Mouse (Mus musculus) embryonic facial prominence, embryonic 11.5 days (tissue): Measurements from ENCODE around the gene Pitpna. TPM values are rescaled to one million over a fixed set of nuclear protein-coding genes. Genes with fewer than 3 reads are reported as not detected.

Source experiments
- ATAC-seq: fragments of 200-750 bp; cut with Nextera tagmentation; replicated peaks from 2 replicates; pipeline ENCODE4 v1.8.0; 2017; ENCODE audit warnings: low read depth; ENCODE audit not compliant: insufficient number of reproducible peaks, low FRiP score, low TSS enrichment
- DNase-seq: peaks from one replicate; pipeline ENCODE4 v3.0.0-alpha.2; 2015; ENCODE audit warnings: low spot score
- H3K27ac ChIP-seq: fragments of 300-500 bp; sonication (generic); replicated peaks from 2 replicates; pipeline ENCODE4 v1.5.1; 2014; ENCODE audit warnings: mild to moderate bottlenecking, low read depth, low read length, control low read depth
- H3K27me3 ChIP-seq: fragments of 300-500 bp; sonication (generic); 2 replicates; pipeline ENCODE4 v1.6.1; 2014; ENCODE audit warnings: mild to moderate bottlenecking, low read length, moderate library complexity, mixed read lengths; ENCODE audit not compliant: control insufficient read depth, insufficient read depth
- H3K36me3 ChIP-seq: fragments of 300-500 bp; sonication (generic); replicated peaks from 2 replicates; pipeline ENCODE4 v1.6.1; 2014; ENCODE audit warnings: low read depth, mild to moderate bottlenecking, low read length, moderate library complexity, mixed read lengths; ENCODE audit not compliant: control insufficient read depth, insufficient read depth
- H3K4me1 ChIP-seq: fragments of 300-500 bp; sonication (generic); 2 replicates; pipeline ENCODE4 v1.6.1; 2014; ENCODE audit warnings: low read length, mixed read lengths; ENCODE audit not compliant: control insufficient read depth, insufficient read depth
- H3K4me2 ChIP-seq: fragments of 300-500 bp; sonication (generic); 2 replicates; pipeline ENCODE4 v1.6.1; 2014; ENCODE audit warnings: low read depth, mild to moderate bottlenecking, control low read depth, low read length, moderate library complexity
- H3K4me3 ChIP-seq: fragments of 300-500 bp; sonication (generic); 2 replicates; pipeline ENCODE4 v1.5.1; 2014; ENCODE audit warnings: low read depth, low read length, control low read depth
- H3K9ac ChIP-seq: fragments of 300-500 bp; sonication (generic); replicated peaks from 2 replicates; pipeline ENCODE4 v1.6.1; 2014; ENCODE audit warnings: mild to moderate bottlenecking, control low read depth, low read length
- H3K9me3 ChIP-seq: fragments of 300-500 bp; sonication (generic); replicated peaks from 2 replicates; pipeline ENCODE4 v1.6.1; 2016; ENCODE audit warnings: mild to moderate bottlenecking, low read length, inconsistent platforms, mixed read lengths; ENCODE audit not compliant: control insufficient read depth
- WGBS: fragments of 180-500 bp; shearing (Covaris S2); extraction: QIAGEN DNeasy Blood & Tissue Kit; methylation state at CpG from one replicate; pipeline ENCODE4 v1.1.7; 2014; 5-methylcytosine and 5-hydroxymethylcytosine counted together
- polyA plus RNA-seq: library from polyadenylated mRNA; unstranded; fragments of >200 nt; fragmentation: Nextera tagmentation; extraction: Ambion mirVana; gene quantifications from 2 replicates; pipeline ENCODE4 v1.2.1, GENCODE M21; 2014

Pitpna gene
- polyA plus RNA-seq, 1 experiment from 2014 or later, result 83.0 TPM

DNA sequence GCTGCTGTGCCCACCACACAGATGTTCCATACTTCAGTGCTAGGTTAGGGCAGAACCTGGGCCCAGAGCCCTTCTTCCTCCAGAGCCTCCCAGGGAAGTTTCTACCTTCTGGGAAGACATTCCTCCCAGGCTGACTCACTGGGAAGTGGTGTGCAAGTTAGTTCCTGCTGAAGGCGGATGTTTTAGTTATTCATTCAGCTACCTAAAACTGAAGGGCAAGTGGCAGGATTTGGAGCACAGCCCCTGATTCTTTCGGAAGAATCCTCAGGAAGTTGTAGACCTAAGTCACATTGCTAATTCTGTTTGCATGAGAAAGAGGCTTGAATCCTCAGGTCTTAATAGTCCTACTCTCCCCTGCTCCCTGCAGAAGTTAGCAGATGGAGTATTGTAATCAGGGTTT is 33.5 kb downstream of the Pitpna start:
- Histone ChIP-seq H3K4me3 (no peak overlapping the region), H3K4me2 (no peak overlapping the region), H3K9me3 (no peaks in the 10 kb centered on the region), H3K9ac (no peak overlapping the region), H3K27ac (no peak overlapping the region), H3K4me1 (no peaks in the 10 kb centered on the region), H3K36me3 (peaks cover 3% of the 10 kb centered on the region), H3K27me3 (no peaks in the 10 kb centered on the region)
- DNase-seq, result no peak
- WGBS, result 90% methylated on average over 2 of the region's 2 CpGs
- ATAC-seq, result no peak

DNA sequence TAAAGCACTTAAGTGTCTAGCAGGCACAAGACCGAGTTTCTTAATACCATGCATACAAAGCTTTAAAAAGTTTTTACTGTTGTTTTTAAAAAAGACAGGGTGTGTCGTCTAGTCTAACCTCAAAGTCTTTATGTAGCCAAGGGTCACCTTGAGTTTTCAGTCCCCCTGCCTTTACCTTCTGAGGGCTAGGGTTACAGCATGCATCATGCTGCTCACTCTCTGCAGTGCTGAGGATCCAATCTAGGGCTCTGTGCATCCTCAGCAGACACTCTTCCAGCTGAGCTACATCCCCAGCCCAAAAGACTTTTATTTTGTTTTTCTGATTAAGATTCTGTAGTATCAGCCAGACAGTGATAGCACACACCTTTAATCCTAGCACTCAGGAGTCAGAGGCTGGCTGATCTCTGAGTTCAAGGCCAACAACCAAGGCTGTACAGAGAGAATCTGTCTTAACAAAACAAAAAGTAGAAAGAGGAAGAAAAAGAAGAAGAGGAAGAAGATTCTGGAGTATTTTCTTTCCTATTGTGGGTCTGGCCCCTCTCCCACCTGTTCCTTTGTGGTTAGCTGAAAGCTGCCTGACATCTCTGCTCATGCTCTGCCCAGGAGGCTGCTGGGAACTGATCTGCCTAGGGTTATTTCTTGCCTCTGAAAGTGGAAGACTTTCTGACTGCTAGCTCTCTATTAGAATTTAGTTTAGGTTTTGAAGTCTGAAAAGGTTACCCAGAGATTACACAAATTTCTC is 34.9 kb downstream of the Pitpna start:
- ATAC-seq, result no peak
- Histone ChIP-seq H3K36me3 (peaks cover 3% of the 10 kb centered on the region), H3K4me3 (no peak overlapping the region), H3K27me3 (no peaks in the 10 kb centered on the region), H3K4me2 (no peak overlapping the region), H3K9me3 (no peaks in the 10 kb centered on the region), H3K4me1 (no peaks in the 10 kb centered on the region), H3K9ac (no peak overlapping the region), H3K27ac (no peak overlapping the region)
- DNase-seq, result no peak
- 86% methylated on average over 2 of the region's 2 CpGs for WGBS

DNA sequence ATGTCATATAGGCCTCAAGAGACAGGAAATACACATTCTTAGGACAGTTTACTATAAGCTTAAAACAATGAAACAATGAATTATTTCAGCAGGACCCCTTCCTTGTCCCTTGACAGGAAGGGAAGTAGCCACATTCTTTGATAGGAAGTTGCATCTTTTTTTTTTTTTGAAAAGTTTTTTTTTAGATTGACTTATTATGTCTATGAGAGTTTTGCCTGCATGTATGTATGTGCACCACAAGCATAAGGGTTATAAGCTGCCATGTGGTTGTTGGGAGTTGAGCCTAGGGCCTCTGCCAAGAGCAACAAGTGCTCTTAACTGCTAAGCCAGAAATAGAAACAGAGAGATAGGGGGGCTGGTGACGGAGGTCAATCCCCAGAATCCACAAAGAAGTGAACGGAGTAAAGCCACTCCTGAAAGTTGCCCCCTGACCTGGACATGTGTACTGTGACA is 36.2 kb downstream of the Pitpna start:
- no peak overlapping the region for H3K27ac ChIP-seq
- H3K36me3 ChIP-seq, result peaks cover 3% of the 10 kb centered on the region
- H3K4me3 ChIP-seq, result no peak overlapping the region
- no peaks in the 10 kb centered on the region for H3K27me3 ChIP-seq
- H3K4me1 ChIP-seq, result no peaks in the 10 kb centered on the region
- H3K4me2 ChIP-seq, result no peak overlapping the region
- no peak for DNase-seq
- no peaks in the 10 kb centered on the region for H3K9me3 ChIP-seq
- WGBS, result 78% methylated on average over 2 of the region's 2 CpGs
- no peak for ATAC-seq
- no peak overlapping the region for H3K9ac ChIP-seq

DNA sequence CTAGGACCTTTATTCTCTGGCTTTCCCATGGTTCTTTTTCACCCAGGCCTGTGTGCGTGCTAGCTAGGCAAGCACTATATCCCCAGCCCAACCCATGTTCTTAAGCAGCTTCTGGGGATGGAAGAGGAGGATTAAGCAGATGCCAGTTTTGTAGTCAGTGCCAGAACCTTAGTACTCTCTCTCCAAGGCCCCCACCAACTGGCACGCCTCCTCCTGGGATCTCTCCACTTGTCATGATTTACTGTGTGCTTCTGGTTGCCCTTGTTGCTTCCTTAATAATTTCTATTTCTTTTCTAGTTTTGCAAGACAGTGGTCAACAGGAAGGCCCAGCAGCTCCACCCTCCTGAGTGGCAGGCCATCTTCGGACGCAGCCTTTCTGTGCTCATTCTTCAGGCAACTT is 37.9 kb downstream of the Pitpna start:
- H3K36me3 ChIP-seq, result peaks cover 3% of the 10 kb centered on the region
- H3K9ac ChIP-seq, result no peak overlapping the region
- H3K27me3 ChIP-seq, result no peaks in the 10 kb centered on the region
- no peak overlapping the region for H3K4me3 ChIP-seq
- no peaks in the 10 kb centered on the region for H3K9me3 ChIP-seq
- H3K4me1 ChIP-seq, result no peaks in the 10 kb centered on the region
- ATAC-seq (no peak), DNase-seq (no peak)
- H3K27ac ChIP-seq, result no peak overlapping the region
- 95% methylated on average over 4 of the region's 4 CpGs for WGBS
- no peak overlapping the region for H3K4me2 ChIP-seq

DNA sequence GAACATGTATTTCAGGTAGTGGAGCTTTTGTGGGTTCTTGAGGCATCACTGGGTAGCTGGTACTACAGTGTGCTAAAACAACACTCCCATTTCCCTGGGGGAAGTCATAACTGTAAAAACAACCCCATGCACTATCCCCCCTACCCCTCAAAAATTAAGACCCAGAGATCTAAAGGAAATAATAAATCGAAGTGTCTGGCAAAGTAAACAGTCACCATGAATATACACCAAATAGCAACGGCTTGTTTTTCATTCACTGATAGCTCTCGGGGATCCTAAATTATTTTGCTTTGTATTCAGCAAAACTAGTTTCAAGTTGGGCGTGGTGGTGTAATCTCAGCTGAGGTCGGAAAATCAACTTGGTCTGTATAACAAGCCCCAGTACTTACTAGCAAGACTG is 42.2 kb downstream of the Pitpna start:
- peak overlapping the region; percentile 65 for H3K4me2 ChIP-seq
- peak overlapping the region; percentile 73 for H3K9ac ChIP-seq
- no peak overlapping the region for H3K27ac ChIP-seq
- DNase-seq (no peak), ATAC-seq (no peak)
- H3K4me3 ChIP-seq, result peak overlapping the region; percentile 73
- WGBS, result 17% methylated on average over 5 of the region's 5 CpGs
- no peaks in the 10 kb centered on the region for H3K4me1 ChIP-seq
- no peaks in the 10 kb centered on the region for H3K27me3 ChIP-seq
- H3K36me3 ChIP-seq, result peaks cover 3% of the 10 kb centered on the region
- no peaks in the 10 kb centered on the region for H3K9me3 ChIP-seq

DNA sequence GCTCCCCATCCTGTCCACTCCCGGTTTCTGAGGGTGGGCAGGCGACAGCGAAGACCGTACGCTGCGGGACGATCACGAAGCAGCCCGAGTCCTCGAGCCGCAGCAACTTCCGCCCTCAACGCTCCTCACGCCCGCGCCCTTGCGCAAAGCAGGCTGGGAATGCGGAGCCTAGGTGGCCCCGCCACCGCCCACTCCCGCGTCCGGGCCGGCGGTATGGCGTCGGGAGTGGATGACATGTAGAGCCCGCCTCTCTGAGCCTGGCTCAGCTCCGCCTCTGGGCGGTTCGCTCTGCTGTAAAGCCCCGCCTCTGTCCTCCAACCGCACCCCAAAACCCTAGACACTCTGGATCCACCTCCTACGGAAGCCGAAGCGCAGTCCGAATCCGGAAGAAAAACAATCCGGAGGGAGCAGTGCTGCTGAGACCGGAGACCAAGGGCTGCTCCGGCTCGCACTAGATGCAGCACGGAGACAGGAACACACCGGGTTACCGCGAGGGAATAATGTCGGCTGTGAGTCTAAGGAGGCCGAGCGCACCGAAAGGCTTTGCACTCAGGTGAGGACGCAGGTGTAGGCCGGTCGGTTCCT is 42.8 kb downstream of the Pitpna start, which contains the start of gene Inpp5k:
Gene Inpp5k (plus strand): TSS at position 344 of the 585 bp plus-strand sequence.
- ATAC-seq (peak; percentile 98), DNase-seq (peak; percentile 97)
- Histone ChIP-seq H3K4me2 (peak within 1 kb of the TSS; percentile 65), H3K9ac (peak within 1 kb of the TSS; percentile 73), H3K27ac (0 out of 2 replicates have a peak within 1 kb of the TSS, but pooled peaks have one; percentile 38), H3K27me3 (no peaks in the 10 kb centered on the region), H3K9me3 (no peaks in the 10 kb centered on the region), H3K4me3 (peak within 1 kb of the TSS; percentile 73), H3K36me3 (no peaks in the 10 kb centered on the region; the same call in 1 of the 2 replicates), H3K4me1 (no peaks in the 10 kb centered on the region)
- WGBS, result under 1% methylated on average over 53 of the region's 53 CpGs

DNA sequence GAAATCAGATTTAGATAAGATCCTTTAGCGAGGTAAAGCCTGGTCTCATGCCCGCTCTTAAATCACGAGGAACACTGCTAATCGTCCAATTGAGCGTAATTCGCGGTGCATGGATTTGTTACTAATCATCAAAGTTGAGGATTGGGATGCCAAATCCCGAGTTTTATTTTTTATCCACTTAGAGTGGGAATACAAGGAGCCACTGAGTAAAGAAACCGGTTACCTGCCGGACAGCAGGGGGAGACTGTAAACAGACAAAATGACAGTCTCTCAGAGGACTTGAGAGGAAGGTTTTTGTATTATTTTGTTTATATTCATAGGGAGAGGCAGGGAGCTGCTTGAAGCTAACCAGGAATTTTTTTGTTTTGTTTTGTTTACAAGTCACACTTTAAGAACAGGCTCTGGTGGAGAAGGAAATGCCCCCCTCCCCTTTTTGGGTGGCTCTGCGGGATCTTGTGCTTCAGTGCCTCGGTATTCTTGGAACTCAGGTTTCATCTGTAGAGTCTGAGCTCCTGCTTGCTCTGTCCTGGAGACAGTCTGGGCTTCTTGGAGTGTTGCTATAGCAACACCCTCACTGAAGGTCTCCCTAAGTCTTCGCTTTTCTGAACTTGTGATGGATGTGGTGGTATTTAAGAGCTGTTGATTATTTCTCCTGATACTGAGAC is 43.8 kb downstream of the Pitpna start:
- ATAC-seq (no peak), DNase-seq (peak; percentile 17)
- H3K36me3 ChIP-seq, result no peaks in the 10 kb centered on the region; the same call in 1 of the 2 replicates
- no peaks in the 10 kb centered on the region for H3K4me1 ChIP-seq
- no peaks in the 10 kb centered on the region for H3K27me3 ChIP-seq
- H3K4me3 ChIP-seq, result peak overlapping the region; percentile 73
- WGBS, result 11% methylated on average over 13 of the region's 13 CpGs
- peak overlapping the region; percentile 63 for H3K9ac ChIP-seq
- H3K9me3 ChIP-seq, result no peaks in the 10 kb centered on the region
- H3K27ac ChIP-seq, result no peak overlapping the region
- H3K4me2 ChIP-seq, result peak overlapping the region; percentile 65

DNA sequence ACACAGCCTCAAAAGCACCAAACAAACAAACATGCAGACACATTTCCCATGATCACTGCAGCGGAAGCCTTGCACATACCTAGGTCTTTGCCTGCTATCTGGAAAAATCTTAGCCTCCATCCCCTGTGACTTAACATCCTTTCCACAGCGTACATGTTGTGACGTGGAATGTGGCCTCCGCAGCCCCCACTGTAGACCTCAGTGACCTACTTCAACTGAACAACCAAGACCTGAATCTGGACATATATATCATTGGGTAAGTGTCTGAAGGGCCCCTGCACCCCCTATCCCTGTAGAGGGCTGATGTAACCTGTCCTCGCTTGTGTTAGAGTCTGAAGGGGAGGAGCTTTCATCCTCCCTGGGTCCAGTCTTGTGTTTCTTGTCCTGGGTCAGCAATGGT is 45.0 kb downstream of the Pitpna start:
- ATAC-seq (no peak), DNase-seq (no peak)
- WGBS, result 95% methylated on average over 5 of the region's 5 CpGs
- no peaks in the 10 kb centered on the region for H3K4me1 ChIP-seq
- no peak overlapping the region for H3K4me2 ChIP-seq
- H3K4me3 ChIP-seq, result no peak overlapping the region
- no peaks in the 10 kb centered on the region for H3K27me3 ChIP-seq
- no peaks in the 10 kb centered on the region for H3K9me3 ChIP-seq
- no peaks in the 10 kb centered on the region for H3K36me3 ChIP-seq
- H3K27ac ChIP-seq, result no peak overlapping the region
- no peak overlapping the region for H3K9ac ChIP-seq
